Mouse (Mus musculus) layer of hippocampus, postnatal 36 days (tissue): Measurements from ENCODE around the gene Barx2. TPM values are rescaled to one million over a fixed set of nuclear protein-coding genes. Genes with fewer than 3 reads are reported as not detected.
"Not testable (repeated sequence)": the region's sequence is repeated elsewhere in the genome, so short reads cannot be mapped to it uniquely, and the experiment has no call there.

Experiments
- DNase-seq, 2 experiments: peaks; one replicate each; pipeline ENCODE4 v3.0.0; 2022
- total RNA-seq, 2 experiments: library from RNA; stranded (reverse); gene quantifications; 2 replicates each; pipeline ENCODE4 v1.2.3; 2021

Gene Barx2
- under 1 TPM; 0.57 to 0.76 TPM for total RNA-seq

DNA sequence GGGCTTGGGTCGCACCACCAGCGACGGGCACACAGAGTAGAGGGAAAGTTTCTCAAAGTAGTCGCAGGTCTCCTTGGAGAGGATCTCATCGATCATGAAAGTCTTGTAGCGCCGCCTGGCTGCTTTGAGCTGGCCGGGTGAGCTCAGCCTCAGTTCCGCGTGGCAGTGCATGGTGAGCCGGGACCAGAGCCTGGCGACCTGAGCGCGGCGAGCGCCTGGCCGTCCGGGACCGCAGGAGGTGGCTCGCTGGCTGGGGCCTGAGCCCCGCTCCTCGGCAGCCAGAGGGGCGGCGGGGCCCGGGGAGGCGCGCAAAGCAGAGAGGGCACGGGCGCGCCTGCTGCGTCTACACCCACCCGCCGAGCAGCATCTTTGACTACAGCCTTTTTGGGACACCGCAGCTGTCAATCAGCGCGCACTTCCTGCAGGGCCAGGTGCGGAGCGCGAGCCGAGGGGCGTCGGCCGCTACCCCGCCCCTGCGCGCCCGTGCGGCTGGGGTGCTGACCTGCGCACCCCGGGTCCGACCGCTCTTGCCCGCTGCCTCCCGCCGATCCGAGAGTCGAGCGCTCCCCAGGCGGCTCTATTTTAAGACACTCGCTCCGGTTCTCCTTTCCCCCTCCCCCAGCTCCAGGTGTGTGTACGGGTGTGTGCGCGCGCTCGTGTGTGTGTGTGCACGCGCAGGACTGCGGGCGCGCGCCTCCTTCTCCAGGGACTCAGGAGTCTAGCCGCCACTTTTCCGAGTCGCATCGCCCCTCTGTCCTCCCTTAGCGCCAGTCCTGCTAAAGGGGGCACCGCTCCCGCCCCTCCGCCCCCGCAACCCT lies at the start of gene Barx2:
TSS of gene Barx2 (minus strand) at position 542 of the 818 bp plus-strand sequence.
- DNase-seq, result peak; percentile 59

DNA sequence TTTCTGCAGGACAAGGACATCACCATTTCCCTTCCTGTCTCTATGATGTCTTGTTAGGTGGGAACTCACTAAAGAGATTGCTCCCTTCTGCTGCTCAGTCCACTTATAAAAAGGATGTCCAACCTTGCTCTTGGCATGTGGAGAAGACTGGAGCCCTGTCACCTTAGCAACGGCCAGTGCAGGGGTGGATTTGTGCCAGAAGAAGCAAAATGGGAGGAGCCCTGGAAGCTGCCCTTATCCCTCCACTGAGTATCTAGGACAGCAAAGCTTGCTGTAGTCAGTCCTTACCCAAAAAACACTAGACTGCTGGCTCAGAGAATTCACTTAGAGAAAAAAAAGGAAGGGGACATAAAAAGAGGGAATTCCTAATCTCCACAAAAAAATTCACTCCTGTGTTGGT lies 49.0 kb upstream of the Barx2 start:
- no peak for DNase-seq

DNA sequence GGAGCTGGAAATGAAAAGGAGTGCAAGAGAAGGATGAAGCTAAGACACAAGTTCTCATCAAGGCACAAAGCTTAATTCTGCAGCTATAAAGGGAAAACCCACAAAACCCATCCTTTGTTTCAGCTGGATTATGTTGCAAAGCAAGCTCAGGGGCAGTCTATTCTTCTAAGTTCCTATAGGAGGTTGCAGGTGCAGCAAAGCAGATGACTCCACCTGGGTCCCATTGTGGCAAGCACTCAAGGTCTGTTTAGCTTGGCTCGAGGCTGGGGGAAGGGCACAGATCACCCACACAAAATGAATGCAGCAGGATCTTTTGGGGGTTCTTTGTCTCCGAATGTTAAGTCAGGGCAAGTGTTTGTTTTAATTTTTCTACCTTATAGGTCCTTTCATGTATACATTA lies 47.2 kb upstream of the Barx2 start:
- DNase-seq, result no peak

DNA sequence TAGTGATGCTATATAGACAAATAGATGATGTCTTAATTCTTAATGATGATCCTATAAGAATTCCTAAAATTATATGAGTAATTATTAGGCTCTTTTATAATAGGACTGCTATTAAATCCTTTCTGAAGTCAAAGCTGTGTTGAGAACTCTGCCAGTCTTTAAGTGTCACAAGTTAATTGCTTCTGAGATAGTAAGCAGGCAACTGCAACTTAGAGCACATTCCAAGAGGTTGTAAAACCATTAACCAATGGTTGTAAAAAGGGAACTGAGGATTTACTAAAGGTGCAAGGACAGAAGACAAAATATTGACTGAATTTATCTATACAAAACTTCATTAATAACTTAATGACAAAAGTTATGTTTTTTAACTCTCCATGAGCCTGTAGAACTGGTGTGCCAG lies 44.9 kb upstream of the Barx2 start:
- no peak for DNase-seq

DNA sequence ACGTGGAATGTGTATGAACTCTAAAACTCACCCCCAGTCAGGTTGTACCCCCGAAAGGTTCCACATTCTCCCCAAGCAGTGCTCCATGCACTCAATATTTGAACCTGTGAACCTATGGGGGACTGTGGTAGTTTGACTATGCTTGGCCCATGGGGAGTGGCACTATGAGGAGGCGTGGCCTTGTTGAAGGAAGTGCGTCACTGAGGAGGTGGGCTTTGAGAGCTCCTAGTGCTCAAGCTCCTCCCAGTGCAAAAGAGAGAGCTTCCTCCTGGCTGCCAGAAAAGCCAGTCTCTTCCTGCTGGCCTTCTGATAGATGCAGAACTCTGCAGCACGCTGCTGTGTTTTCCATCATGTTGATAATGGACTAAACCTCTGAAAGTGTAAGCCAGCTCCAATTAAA lies 37.2 kb upstream of the Barx2 start:
- DNase-seq, result no peak

DNA sequence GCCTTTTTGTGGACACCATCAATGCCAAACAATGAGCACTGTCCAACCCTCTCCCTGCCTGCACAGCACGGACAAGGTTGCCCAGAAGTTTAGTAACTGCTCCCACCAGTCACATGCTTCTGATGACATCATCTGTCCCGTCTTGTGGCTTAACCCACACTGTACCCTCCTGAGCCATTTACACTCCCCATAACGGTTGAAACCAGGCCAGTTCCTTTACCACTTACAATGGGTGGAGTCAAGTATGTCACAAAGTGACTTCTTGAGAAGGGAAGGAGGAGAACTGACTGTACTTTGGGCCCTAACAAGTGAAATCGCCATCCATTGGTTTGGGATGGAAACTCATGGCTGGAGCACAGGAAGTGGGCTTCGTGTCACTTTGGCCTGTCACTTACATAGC lies 35.8 kb upstream of the Barx2 start:
- no peak for DNase-seq

DNA sequence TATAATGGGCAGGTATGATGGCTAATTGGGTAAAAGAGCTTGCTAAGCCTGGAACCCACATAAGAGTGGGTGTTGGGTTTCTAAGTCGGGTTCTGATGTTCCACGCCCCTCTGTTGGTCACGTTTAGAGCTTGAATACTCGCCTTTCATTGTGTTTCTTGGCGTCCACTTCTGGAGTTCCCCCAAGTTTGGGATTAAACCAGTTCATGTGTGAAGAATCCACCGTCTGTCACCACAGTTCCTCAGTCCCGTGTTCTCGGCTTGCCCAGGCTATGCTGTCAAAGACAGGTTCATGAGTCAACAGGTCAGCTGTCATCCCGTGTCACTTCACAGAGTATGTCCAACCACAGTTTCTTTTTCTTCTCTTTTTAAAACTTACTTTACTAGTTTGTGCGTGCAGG lies 33.8 kb upstream of the Barx2 start:
- DNase-seq, result no peak

DNA sequence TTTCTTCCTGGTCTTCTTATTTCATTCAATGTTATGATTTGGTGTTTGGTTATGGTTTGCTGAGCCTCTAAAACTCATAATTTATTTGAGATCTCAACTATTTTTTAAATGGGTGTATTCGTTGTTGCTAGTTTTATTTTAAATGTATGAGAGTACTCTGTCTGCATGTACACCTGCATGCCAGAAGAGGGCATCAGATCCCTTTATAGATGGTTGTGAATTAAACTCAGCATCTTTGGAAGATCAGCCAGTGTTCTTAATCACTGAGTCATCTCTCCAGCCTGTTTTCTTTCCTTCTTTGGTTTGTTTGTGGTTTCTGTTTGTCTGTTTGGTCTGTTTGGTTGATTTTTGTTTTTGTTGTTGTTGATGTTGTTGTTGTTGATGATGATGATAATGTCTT lies 29.1 kb upstream of the Barx2 start:
- no peak for DNase-seq

DNA sequence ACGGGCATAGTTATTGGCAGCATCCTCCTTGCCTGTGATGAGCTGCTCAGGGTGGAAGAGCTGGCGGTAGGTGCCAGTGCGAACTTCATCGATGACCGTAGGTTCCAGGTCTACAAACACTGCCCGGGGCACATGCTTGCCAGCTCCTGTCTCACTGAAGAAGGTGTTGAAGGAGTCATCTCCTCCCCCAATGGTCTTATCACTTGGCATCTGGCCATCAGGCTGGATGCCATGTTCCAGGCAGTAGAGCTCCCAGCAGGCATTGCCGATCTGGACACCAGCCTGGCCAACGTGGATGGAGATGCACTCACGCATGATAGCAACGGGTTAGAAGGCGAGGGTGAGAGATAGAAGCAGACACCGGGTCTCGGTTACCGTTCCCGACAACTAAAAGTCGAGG lies 23.2 kb upstream of the Barx2 start:
- not testable (repeated sequence) for DNase-seq

DNA sequence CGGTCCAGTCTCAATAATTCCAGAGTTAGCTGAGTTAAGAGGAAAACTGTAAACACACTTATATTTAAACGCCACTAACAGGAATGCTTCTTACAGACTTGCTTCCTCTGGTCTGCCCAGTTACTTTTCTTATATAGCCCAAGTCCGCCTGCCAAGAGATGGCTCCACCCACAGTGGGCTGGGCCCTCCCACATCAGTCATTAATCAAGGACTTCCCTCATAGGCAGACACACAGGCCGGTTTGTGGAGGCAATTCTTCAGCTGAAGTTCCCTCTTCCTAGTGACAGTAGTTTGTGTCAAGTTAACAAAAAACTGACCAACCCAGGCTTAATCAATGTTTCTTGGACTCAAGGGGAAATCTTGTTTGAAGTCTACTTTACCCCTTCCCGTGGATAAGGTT lies 18.4 kb upstream of the Barx2 start:
- no peak for DNase-seq

DNA sequence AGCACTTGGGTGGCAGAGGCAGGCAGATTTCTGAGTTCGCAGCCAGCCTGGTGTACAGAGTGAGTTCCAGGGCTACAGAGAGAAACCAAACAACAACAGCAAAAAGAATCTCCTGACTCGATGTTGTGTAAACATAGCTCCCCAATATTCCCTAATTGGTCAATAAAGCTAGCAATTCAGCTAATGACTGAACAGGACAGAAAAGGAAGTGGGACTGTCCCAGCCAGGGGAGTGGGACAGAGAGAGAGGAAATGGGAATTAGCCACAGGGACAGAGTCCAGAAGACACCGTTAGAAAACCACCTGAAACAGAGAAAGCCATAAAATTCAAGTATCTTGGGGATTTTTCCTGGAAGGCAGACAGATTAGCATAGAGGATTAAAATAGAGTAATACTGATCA lies 18.0 kb upstream of the Barx2 start:
- DNase-seq, result no peak

DNA sequence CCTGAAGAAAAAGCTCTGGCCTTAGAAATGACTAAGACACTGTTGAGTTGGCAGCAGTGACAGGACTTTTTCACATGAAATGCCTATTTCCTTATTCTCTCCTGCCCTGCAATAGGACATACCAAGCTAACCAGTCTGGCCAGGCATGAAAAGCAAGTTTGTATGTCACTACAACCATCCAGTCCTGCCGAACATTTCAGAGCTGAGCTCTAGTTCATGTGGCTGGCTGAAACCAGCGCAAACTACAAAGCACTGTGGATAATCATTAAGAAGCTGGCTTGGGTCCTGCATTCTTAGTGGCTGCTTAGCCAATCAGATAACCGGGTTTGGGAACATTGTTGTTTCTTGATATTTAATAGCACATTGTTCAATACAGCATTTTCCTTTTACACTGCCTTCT lies 13.5 kb upstream of the Barx2 start:
- no peak for DNase-seq

DNA sequence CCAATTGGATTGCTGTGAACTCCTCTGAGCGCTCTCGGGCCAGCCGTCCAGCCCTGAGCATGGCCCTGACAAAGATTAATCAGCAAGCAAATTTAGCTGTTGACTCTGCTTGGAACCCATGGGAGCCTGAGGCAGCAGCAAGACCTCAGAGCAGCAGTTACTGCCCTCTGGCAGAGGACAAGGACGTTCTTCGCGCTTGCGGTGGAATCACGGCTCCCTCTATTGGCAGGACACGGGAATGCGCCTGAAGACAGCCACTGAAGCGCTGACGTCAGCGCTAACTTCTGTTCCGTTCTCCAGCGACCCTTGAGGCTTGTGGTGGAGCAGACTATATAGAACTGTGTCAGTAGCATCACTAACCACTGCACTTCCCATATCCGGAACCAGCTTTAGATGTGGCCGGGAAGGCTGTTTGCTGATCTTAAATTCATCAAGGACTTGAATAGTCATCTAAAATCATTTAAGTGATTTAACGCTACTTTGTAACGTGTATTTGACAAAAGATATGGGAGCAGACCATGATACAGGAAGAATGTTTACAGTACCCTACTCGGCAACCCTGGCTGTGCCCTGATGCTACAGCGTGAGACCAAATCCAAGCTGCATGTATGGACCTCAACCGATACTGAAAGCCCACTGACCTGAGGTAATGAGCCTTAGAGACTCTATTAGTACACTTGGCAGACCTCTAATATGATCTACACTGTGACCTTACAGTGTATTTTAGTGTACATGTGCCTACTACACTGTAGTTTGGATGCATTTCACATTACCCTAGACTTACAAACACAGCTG lies 12.8 kb upstream of the Barx2 start:
- DNase-seq, result peak; percentile 77 to 78

DNA sequence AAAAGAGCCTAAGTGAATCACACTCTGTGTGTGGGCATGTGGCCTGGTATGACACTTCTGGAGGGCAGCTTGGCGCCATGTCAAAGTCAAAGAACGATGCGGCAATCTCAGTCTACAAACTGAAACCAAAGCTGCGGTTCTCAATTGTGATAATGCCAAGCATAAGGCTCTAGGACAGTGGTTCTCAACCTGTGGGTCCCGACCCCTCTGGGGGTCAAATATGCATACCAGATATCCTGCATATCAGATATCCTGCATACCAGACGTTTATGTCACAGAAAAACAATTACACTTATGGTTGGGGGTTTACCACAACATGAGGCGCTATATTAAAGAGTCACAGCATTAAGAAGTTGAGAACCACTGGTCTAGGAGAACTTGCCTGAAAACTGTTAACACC lies 10.3 kb upstream of the Barx2 start:
- DNase-seq, result no peak

DNA sequence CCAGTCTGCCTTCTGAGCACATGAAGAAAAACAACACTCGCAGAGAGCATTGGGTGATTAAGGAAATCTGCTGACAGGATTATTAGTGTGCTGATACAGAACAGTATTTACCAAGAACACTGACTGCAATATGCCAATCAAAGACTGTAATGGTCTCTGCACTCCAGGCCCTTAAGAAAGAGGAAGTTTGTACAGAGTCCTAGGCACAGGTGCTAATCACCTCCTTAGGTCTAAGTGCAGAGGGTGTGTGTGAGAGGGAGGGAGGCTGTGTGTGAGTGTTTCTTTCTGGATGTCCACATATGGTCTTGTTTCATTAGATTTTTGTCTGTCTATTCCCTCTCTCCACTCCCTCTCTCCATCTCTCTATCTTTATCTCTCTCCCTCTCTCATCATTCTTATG lies 6.5 kb upstream of the Barx2 start:
- DNase-seq, result no peak

DNA sequence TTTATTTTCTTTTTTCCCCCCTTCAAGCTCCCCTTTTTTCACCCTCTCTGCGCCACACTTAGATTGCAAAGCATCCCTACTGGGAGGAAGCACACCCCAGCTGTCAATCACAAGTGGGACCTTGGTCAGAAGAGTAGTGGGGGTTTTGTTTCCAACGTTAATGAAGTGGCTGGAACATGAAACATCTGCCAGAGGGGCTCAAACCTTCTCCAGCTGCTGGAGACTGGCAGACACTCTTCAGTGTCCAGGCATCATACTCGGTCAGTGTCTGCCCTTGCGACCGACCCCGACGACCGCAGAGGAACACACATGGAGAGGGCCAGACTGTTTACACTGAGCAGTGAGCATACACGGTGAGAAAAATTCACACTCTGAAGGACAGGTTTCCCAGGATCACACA lies 3.2 kb upstream of the Barx2 start:
- DNase-seq, result no peak

DNA sequence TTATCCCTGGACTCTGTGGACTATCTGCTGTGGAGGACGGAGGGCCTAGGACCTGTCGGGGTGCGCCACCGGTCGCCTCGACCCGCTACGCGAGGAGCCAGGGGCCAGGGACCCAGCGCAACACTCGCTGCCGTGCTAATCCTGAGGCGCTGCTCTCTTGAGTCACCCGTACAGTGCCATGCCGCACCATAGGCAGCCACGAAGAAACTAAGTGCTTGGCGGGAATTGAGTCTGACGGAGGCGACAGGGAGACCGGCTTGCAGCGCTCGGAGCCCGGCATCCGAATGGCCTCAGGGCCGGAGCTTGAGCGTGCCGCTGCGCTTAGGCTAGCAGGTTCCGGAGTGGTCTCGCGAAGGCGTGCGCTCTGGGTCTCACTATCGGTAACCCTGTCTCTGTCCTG lies 1.6 kb upstream of the Barx2 start:
- peak; percentile 4 to 9 for DNase-seq

DNA sequence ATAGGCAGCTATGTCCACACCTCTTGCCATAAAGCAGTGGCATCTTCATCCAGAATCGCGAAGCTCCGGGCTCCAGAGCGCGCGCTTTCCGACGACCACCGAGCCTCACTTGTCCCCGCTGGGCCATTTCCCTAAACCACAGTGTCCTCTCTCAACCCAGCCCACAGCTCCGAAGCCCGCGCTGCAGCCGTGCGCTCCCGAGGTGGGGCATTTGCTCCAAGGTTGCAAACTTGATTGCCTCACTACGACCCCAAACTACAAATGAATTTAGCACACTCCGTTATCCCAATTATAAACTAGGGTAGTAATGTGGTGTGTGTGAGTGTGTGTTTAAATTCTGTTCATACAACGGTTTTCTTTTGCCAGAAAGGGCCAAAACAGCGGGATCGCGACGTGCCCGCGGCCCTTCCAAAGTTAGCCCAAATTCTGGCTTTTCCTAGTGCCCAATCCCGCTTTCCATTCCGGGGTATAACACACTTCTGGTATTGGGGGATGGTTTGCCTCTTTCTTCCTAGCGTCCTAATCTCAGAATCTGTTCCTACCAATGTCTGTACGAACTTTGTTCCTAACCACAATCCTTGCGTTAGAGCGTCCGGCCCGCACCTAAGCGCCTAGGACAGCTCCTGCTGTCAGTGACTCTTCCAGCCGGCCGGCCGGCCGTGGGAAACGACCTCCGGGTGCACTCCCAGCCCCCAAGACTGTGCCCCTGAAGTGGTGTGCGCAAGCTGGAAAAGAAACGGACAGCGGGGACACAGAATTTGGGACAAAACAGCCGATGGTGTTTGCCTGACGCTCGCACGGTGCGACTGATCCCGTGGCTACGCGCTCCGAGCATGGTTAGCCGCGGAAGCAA lies 703 bp upstream of the Barx2 start:
- DNase-seq, result no peak

DNA sequence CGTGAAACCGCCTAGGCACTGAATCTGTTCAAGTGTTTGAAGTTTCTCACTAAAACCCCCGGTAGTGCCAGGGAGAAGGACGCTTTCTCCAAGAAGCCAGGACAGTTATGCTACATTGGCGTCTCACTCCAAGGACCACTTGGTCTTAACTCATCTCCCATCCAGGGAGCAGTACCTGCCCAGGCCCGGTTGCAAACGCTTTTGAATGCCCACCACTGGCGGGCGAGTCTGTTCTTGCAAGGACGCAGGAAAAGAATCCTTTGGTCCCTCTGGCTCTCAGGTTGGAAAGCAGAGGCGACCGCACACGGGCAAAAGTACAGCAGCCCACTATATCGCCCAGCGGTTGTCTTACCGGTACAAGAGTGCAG lies 725 bp downstream of the Barx2 start:
- DNase-seq, result no peak

DNA sequence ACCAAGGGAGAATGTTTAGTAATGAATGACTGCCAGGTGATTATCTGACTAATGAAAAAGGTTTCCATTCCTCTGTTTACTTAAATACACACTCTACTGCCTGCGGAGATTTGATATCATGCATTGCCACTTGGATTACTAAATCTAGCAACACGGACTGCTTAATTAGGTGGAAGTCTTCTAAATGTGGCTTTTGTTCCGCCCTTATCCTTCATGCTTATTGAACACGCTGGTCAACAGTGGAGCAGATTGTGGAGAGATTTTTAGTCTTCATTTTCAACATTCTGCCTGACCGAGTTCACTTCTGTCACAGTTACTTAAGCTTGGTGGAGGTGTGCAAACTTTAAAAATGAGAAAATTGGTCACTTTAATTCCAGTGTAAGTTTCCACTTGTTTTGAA lies 3.0 kb downstream of the Barx2 start:
- no peak for DNase-seq

DNA sequence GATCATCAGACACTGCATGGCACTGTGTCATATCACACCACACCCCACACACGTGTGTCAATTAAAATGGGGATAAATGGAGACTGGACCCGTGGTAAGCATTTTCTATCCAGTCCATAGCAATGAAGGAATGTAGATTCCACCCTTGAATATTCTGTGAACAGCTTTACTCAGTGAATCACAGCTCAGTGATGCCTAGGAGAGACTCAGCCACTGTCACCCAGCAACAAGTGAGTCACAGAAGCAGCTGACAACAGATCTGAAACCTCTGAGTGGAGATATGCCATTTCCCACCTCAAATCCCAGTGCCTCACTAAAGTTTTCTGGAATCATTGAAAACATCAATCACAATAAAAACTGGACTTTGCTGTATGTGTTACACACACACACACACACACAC lies 11.5 kb downstream of the Barx2 start:
- peak in 1 of 2 experiments; percentile 9 for DNase-seq

DNA sequence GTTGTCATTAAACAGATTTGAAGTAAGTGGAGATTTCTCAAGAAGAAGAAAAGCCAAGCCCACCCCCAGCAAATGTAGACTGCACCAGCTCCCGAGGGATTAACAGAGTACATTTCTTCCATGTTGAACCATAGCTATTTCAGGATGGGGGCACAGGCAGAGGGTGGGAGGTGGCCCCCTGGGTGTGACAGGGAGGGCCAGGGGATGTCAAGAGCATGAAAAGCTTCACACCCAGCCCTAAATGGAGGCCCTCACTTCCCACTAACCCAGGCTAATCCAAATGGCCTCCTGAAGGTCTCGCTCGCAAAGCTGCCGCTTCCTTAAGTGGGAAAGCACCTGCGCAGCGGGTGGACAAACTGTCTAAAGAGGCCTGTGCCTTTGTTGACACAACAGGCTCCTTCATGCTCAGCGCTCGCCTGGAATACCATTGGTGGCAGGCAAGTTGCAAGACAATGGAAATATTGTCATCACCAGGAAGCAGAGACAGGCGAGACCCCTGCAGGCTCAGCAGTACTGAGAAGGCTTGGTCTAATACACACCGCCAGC lies 18.4 kb downstream of the Barx2 start:
- DNase-seq, result no peak

DNA sequence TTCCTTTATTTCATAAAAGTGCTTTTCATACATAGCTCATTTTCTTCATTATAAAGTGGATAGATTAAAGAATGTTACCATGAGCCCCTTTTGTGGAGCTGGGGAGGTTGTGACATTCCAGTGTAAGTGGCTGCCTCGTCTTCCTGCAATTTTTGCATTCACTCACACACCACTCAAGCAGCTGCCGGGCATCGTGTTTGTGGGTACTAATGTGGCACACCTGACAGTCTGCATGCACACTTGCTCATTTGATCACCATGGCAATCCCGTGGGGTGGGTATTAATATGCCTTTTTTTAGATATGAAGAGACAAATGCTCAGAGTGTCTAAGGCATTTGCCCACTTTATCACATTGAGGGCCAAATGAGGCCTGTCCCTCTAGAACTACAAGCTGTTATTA lies 24.9 kb downstream of the Barx2 start:
- no peak for DNase-seq
